Mouse (Mus musculus) MEL (cell line): Measurements from ENCODE around the gene Pmch. TPM values are rescaled to one million over a fixed set of nuclear protein-coding genes. Genes with fewer than 3 reads are reported as not detected.

Experiments
- DNase-seq: peaks from one replicate; pipeline ENCODE4 v3.0.0; 2011; ENCODE audit warnings: low read depth, low spot score
- H3K27ac ChIP-seq: 2 replicates; pipeline ENCODE4 v1.5.1; 2012; ENCODE audit warnings: low read depth, mild to moderate bottlenecking, control low read depth, low read length, moderate library complexity; ENCODE audit not compliant: control insufficient read depth
- H3K27me3 ChIP-seq, 2 experiments: fragments of 150-350 bp in 1 of 2; sonication (generic) in 1 of 2; 2 replicates each; pipeline ENCODE4 v1.6.1; 2012; ENCODE audit warnings: low read length in 2 of 2, mild to moderate bottlenecking in 2 of 2, improper control_type of control experiment in 1 of 2, moderate library complexity in 1 of 2; ENCODE audit not compliant: insufficient read depth in 2 of 2, control insufficient read depth in 1 of 2
- H3K36me3 ChIP-seq, 2 experiments: 2 replicates each; pipeline ENCODE4 v1.6.1; 2012 to 2014; ENCODE audit warnings: low read length in 2 of 2, improper control_type of control experiment in 1 of 2, inconsistent platforms in 1 of 2, mild to moderate bottlenecking in 1 of 2; ENCODE audit not compliant: insufficient read depth in 2 of 2, control insufficient read depth in 1 of 2
- H3K4me1 ChIP-seq, 2 experiments: fragments of 150-350 bp in 1 of 2; sonication (generic) in 1 of 2; 2 replicates each; pipeline ENCODE4 v1.6.1; 2012; ENCODE audit warnings: low read length in 2 of 2, improper control_type of control experiment in 1 of 2, mild to moderate bottlenecking in 1 of 2; ENCODE audit not compliant: insufficient read depth in 2 of 2, control insufficient read depth in 1 of 2
- H3K4me3 ChIP-seq, 2 experiments: fragments of 150-350 bp in 1 of 2; sonication (generic) in 1 of 2; 2 replicates each; pipeline ENCODE4 v1.5.1; 2012; ENCODE audit warnings: low read depth in 2 of 2, low read length in 2 of 2, mild to moderate bottlenecking in 2 of 2, moderate library complexity in 2 of 2, control low read depth in 1 of 2, improper control_type of control experiment in 1 of 2; ENCODE audit not compliant: control insufficient read depth in 1 of 2, insufficient read depth in 1 of 2
- H3K79me2 ChIP-seq: 2 replicates; pipeline ENCODE4 v1.6.1; 2012; ENCODE audit warnings: mild to moderate bottlenecking, low read length, moderate library complexity; ENCODE audit not compliant: control insufficient read depth, poor library complexity, insufficient read depth
- H3K9ac ChIP-seq: 2 replicates; pipeline ENCODE4 v1.6.1; 2012; ENCODE audit warnings: low read depth, mild to moderate bottlenecking, control low read depth, low read length, moderate library complexity; ENCODE audit not compliant: control insufficient read depth, poor library complexity, severe bottlenecking
- H3K9me3 ChIP-seq: fragments of 150-350 bp; sonication (generic); replicated peaks from 2 replicates; pipeline ENCODE4 v1.6.1; 2012; ENCODE audit warnings: mild to moderate bottlenecking, low read length, improper control_type of control experiment, moderate library complexity; ENCODE audit not compliant: insufficient read depth
- BHLHE40 ChIP-seq: IDR thresholded peaks from 2 replicates; pipeline ENCODE4 v1.6.1; 2012; ENCODE audit warnings: low read depth, mild to moderate bottlenecking, inconsistent platforms, low read length, improper control_type of control experiment, borderline replicate concordance
- CTCF ChIP-seq, 3 experiments: IDR thresholded peaks in 2 of 3; conservative IDR thresholded peaks in 1 of 3; 2 replicates each; pipeline ENCODE4 v1.5.1; 2011 to 2012; ENCODE audit warnings: low read length in 3 of 3, low read depth in 2 of 3, mild to moderate bottlenecking in 2 of 3, improper control_type of control experiment in 1 of 3, inconsistent platforms in 1 of 3, mixed read lengths in 1 of 3, moderate library complexity in 1 of 3; ENCODE audit not compliant: control insufficient read depth in 1 of 3, insufficient read depth in 1 of 3, poor library complexity in 1 of 3, severe bottlenecking in 1 of 3
- E2F4 ChIP-seq: IDR thresholded peaks from 2 replicates; pipeline ENCODE4 v1.6.1; 2011; ENCODE audit warnings: low read depth, low read length, improper control_type of control experiment, borderline replicate concordance
- ELF1 ChIP-seq: IDR thresholded peaks from 2 replicates; pipeline ENCODE4 v1.6.1; 2014; ENCODE audit warnings: low read depth, mild to moderate bottlenecking, inconsistent platforms, low read length, improper control_type of control experiment, moderate library complexity
- EP300 ChIP-seq, 2 experiments: IDR thresholded peaks; 2 replicates each; pipeline ENCODE4 v1.6.1; 2011; ENCODE audit warnings: improper control_type of control experiment in 2 of 2, low read length in 2 of 2, low read depth in 1 of 2, mild to moderate bottlenecking in 1 of 2
- GABPA ChIP-seq: IDR thresholded peaks from 2 replicates; pipeline ENCODE4 v1.6.1; 2012; ENCODE audit warnings: low read depth, mild to moderate bottlenecking, inconsistent platforms, low read length, improper control_type of control experiment, moderate library complexity
- GATA1 ChIP-seq: IDR thresholded peaks from 2 replicates; pipeline ENCODE4 v1.6.1; 2011; ENCODE audit warnings: low read depth, low read length, improper control_type of control experiment
- JUND ChIP-seq: IDR thresholded peaks from 2 replicates; pipeline ENCODE4 v1.6.1; 2011; ENCODE audit warnings: low read depth, mild to moderate bottlenecking, improper control_type of control experiment, low read length
- KAT2A ChIP-seq: conservative IDR thresholded peaks from 2 replicates; pipeline ENCODE4 v1.6.1; 2012; ENCODE audit warnings: low read depth, low read length, improper control_type of control experiment, inconsistent platforms
- MAFK ChIP-seq: IDR thresholded peaks from 2 replicates; pipeline ENCODE4 v1.6.1; 2011; ENCODE audit warnings: low read depth, mild to moderate bottlenecking, low read length, improper control_type of control experiment, borderline replicate concordance
- MAZ ChIP-seq: IDR thresholded peaks from 2 replicates; pipeline ENCODE4 v1.6.1; 2012; ENCODE audit warnings: low read depth, mild to moderate bottlenecking, inconsistent platforms, low read length, improper control_type of control experiment
- MXI1 ChIP-seq: IDR thresholded peaks from 2 replicates; pipeline ENCODE4 v1.6.1; 2011; ENCODE audit warnings: mild to moderate bottlenecking, low read depth, low read length, improper control_type of control experiment
- MYB ChIP-seq: IDR thresholded peaks from 2 replicates; pipeline ENCODE4 v1.6.1; 2011; ENCODE audit warnings: mild to moderate bottlenecking, low read depth, low read length, improper control_type of control experiment
- MYC ChIP-seq: IDR thresholded peaks from 2 replicates; pipeline ENCODE4 v1.6.1; 2011; ENCODE audit warnings: low read depth, mild to moderate bottlenecking, low read length, improper control_type of control experiment, moderate library complexity
- NRF1 ChIP-seq: IDR thresholded peaks from 2 replicates; pipeline ENCODE4 v1.6.1; 2014; ENCODE audit warnings: low read depth, mild to moderate bottlenecking, inconsistent platforms, low read length, improper control_type of control experiment, moderate library complexity; ENCODE audit not compliant: poor library complexity, insufficient read depth, severe bottlenecking
- POLR2AphosphoS2 ChIP-seq: IDR thresholded peaks from 2 replicates; pipeline ENCODE4 v1.6.1; 2011; ENCODE audit warnings: low read length, improper control_type of control experiment
- RAD21 ChIP-seq: IDR thresholded peaks from 2 replicates; pipeline ENCODE4 v1.6.1; 2011; ENCODE audit warnings: mild to moderate bottlenecking, low read depth, low read length, improper control_type of control experiment
- SIN3A ChIP-seq: IDR thresholded peaks from 2 replicates; pipeline ENCODE4 v1.6.1; 2012; ENCODE audit warnings: low read length, improper control_type of control experiment, inconsistent platforms
- TAL1 ChIP-seq: IDR thresholded peaks from 2 replicates; pipeline ENCODE4 v1.6.1; 2012; ENCODE audit warnings: mild to moderate bottlenecking, inconsistent platforms, low read length, moderate library complexity, mixed read lengths
- UBTF ChIP-seq: IDR thresholded peaks from 2 replicates; pipeline ENCODE4 v1.6.1; 2012; ENCODE audit warnings: low read depth, mild to moderate bottlenecking, inconsistent platforms, low read length, improper control_type of control experiment, moderate library complexity, borderline replicate concordance; ENCODE audit not compliant: insufficient read depth
- USF1 ChIP-seq: IDR thresholded peaks from 2 replicates; pipeline ENCODE4 v1.6.1; 2014; ENCODE audit warnings: low read depth, mild to moderate bottlenecking, inconsistent platforms, low read length, improper control_type of control experiment, moderate library complexity
- ZC3H11A ChIP-seq: IDR thresholded peaks from 2 replicates; pipeline ENCODE4 v1.6.1; 2012; ENCODE audit warnings: low read depth, mild to moderate bottlenecking, inconsistent platforms, low read length, improper control_type of control experiment
- ZKSCAN1 ChIP-seq: IDR thresholded peaks from 2 replicates; pipeline ENCODE4 v1.6.1; 2012; ENCODE audit warnings: low read depth, mild to moderate bottlenecking, inconsistent platforms, low read length, improper control_type of control experiment, moderate library complexity
- ZMIZ1 ChIP-seq: IDR thresholded peaks from 2 replicates; pipeline ENCODE4 v1.6.1; 2012; ENCODE audit warnings: low read depth, mild to moderate bottlenecking, inconsistent platforms, low read length, improper control_type of control experiment, moderate library complexity
- polyA plus RNA-seq, 2 experiments: library from polyadenylated mRNA; stranded (reverse) in 1 of 2; unstranded in 1 of 2; fragments of >175 nt in 1 of 2; fragments of >200 nt in 1 of 2; gene quantifications; 2 replicates each; pipeline versions ENCODE4 v1.2.1 to v1.2.4; 2012; ENCODE audit warnings: low replicate concordance in 2 of 2, low read depth in 1 of 2; ENCODE audit not compliant: insufficient read length in 2 of 2, insufficient read depth in 1 of 2, missing spikeins in 1 of 2
- total RNA-seq: library from RNA; depleted of rRNA; stranded (reverse); fragments of 300-350 nt; gene quantifications from 2 replicates; pipeline ENCODE4 v1.2.3, GENCODE M21; 2012

Gene Pmch
- total and polyA plus RNA-seq, 3 experiments, result 1.8 TPM; not detected in 2

- no peaks in the 10 kb centered on the region; a peak in 1 of 4 replicates for H3K27me3 ChIP-seq
- no peaks in the 10 kb centered on the region for H3K4me1 ChIP-seq
- no peaks in the 10 kb centered on the region for H3K36me3 ChIP-seq
- no peak for DNase-seq
- H3K9me3 ChIP-seq, result no peaks in the 10 kb centered on the region
- H3K27ac ChIP-seq, result no peak overlapping the region
- no peaks in the 10 kb centered on the region for H3K79me2 ChIP-seq
- no peak overlapping the region for H3K9ac ChIP-seq
- no peak for TF ChIP-seq NRF1
- TF ChIP-seq MYB, result no peak
- TF ChIP-seq ZC3H11A, result no peak
- TF ChIP-seq GATA1, result no peak
- TF ChIP-seq EP300 (IDR thresholded peaks at IDR 0.05; ENCODE audit: low read depth in 1 of 2, low read length in 2 of 2), result no peak
- TF ChIP-seq MAFK, result no peak
- TF ChIP-seq GABPA, result no peak
- no peak for TF ChIP-seq CTCF (IDR thresholded peaks at IDR 0.05 in 2 of 3, conservative IDR thresholded peaks at IDR 0.05 in 1 of 3; ENCODE audit: control insufficient read depth in 1 of 3, insufficient read depth in 1 of 3, low read depth in 2 of 3, low read length in 3 of 3, poor library complexity in 1 of 3, severe bottlenecking in 1 of 3)
- no peak for TF ChIP-seq MYC
- no peak for TF ChIP-seq ZKSCAN1
- no peak for TF ChIP-seq SIN3A
- TF ChIP-seq ZMIZ1, result no peak
- TF ChIP-seq USF1, result no peak
- no peak for TF ChIP-seq UBTF
- TF ChIP-seq BHLHE40, result no peak
- TF ChIP-seq JUND, result no peak
- no peak for TF ChIP-seq RAD21
- no peak overlapping the region for H3K4me3 ChIP-seq
Measured at GRCm38 (mm10) chr10:88046098-88046771, 44.6 kb upstream of the Pmch start.

DNA sequence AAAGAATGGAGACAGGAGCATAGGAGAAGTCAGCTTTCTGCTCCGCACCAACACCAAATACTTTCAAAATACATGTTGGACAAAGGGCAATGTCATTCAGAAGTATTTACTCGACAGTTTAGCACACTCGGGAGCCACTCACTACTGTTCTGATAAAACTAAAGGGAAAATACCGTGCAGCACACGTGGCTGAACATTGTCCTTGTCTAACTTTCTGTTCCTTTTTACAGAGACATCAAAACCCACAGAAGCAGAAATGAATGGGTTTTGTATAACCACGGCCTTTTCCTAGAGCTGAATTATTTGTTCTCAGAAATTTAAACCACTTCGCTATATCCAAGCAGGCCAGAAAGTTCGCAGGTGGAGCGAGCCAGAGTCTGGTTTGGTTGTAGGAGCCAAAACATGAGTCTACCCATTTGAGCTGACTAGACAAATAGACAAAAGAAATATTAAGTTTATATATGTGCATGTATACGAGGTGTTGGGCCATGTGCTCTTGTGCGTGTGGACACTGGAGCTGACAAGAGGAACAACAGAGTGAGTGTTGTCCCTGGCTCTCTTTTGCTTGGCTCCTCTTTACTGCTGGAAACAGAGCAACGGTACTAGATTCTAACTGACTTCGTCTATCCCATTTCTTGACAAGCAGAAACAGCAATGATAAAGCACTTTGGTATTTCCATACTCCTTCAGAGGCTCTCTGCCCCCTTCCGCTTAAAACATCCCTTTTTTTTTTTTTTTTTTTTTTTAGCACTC is 36.5 kb upstream of the Pmch start:
- H3K27me3 ChIP-seq, result no peaks in the 10 kb centered on the region
- DNase-seq, result no peak
- no peak for TF ChIP-seq ZMIZ1
- TF ChIP-seq KAT2A, result no peak
- TF ChIP-seq TAL1, result no peak
- no peak for TF ChIP-seq POLR2AphosphoS2
- no peak for TF ChIP-seq MAFK
- TF ChIP-seq UBTF, result no peak
- no peak for TF ChIP-seq MXI1
- TF ChIP-seq E2F4, result no peak
- TF ChIP-seq BHLHE40, result no peak
- no peak for TF ChIP-seq MAZ
- no peak for TF ChIP-seq ELF1
- TF ChIP-seq, all 39 proteins: peak for 0
- no peaks in the 10 kb centered on the region for H3K9me3 ChIP-seq
- H3K9ac ChIP-seq, result no peak overlapping the region
- H3K4me3 ChIP-seq, result no peak overlapping the region
- no peaks in the 10 kb centered on the region for H3K36me3 ChIP-seq
- no peak overlapping the region for H3K27ac ChIP-seq
- H3K79me2 ChIP-seq, result no peaks in the 10 kb centered on the region
- no peaks in the 10 kb centered on the region for H3K4me1 ChIP-seq
